Mouse (Mus musculus): Measurements from ENCODE around the gene March1.
A peak's percentile ranks its signal among the peaks of the same experiment; 100 is the strongest.

March1 gene

DNA sequence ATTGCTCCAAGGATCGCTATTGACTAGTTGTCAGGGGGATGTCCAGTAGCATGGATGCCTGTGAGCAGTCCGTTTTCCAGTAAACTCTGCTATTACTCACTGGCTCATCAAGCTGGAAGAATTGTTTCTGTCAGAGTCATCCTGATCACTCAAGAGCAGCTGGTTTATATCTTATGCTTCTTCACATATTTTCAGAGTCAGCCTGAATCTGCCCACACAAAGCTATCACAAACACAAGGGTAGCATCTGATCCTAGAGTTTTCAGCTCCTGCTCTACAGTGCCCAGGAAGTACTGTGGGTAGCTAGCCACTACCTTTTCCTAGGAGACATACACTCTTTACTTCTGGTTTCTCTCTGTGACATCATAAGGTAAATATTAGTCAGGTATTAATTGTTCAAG lies 405.1 kb downstream of the March1 start:
- no peak for DNase-seq

DNA sequence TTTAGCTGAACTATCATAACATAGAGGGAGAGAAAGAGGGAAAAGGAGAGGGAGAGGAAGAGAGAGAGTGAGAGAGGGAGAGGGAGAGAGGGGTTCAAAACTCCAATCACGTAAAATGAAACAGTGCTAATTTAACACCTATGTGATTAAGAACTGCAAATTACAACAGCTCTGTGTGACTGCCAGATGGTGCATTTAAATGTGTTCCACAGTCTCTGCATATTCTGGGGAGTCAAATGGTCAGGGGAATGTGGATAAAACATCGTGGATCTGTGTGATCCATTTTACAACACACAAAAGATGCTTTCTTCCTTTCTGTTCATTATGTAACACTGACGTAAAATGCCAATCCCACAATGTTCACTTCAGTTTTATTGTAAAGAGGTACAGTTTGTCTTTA lies 416.0 kb downstream of the March1 start:
- DNase-seq = no peak

GRCm38 (mm10) chr8:66034429-66034828 lies 416.7 kb downstream of the March1 start:
- DNase-seq = no peak

- no peak for DNase-seq
These were observed 476.5 kb downstream of the March1 start for GRCm38 (mm10) chr8:66094152-66094551.

GRCm38 (mm10) chr8:66098148-66098547 lies 480.4 kb downstream of the March1 start:
- DNase-seq = no peak

DNA sequence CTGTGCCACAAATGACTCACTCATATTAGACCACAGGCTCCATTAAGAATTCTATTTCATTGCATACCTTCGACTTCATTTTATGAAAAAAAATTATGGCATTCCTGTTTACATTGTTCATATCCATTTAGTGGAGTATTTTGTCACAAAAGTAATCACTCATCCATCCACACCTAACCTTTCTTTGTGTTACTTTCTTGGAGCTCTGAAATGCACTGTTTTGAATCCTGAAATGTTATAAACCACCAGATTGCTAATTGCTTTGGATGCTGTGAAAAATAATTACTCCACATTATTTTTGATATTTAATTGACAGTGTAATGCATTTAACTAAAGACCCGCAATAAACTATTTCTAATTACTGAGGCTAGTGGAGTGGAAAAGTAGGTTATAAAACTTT lies 501.6 kb downstream of the March1 start:
- DNase-seq = no peak

DNA sequence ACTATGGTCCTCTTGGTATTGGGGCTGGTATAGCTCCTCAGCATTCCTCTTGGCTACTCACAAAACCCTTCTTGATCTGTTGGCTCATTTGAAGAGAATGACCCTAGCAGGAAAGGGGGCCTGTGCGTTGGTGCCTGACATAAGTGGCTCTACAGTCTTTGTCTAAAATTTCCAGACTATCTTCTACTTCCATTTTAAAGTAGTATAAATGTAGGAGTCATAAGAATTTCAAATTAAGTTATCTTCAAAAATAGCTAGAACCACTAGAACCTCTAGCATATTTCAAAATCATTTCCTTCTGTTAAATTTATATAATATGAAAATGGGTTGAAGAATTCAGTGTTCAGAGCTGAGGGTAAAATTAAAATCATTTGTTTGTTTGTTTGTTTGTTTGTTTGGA lies 541.9 kb downstream of the March1 start:
- no peak for DNase-seq

- no peak for DNase-seq
These were observed 549.1 kb downstream of the March1 start for GRCm38 (mm10) chr8:66166835-66167234.

- no peak for DNase-seq
These were observed 549.9 kb downstream of the March1 start for GRCm38 (mm10) chr8:66167405-66168173.

- no peak for DNase-seq
These were observed 561.6 kb downstream of the March1 start for GRCm38 (mm10) chr8:66179336-66179735.

DNA sequence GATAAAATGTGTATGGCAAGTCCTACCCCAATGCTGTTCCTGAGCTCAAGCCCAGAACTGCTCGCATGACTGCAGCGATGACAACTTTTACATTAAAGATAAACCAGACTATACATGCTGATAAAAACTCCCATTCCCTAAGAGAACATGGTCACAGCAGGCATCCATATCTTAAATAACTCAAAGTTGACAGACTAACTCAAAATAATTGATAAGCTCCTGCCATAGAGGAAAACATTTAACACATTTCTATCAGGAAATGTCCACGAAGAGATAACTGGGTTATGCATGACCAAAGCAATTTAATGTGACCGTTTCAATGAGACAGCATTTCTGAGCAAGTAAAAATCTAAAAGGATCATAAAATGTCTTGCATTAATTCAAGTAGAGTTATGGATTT lies 563.6 kb downstream of the March1 start:
- DNase-seq = no peak

- DNase-seq = no peak
These were observed 564.6 kb downstream of the March1 start for GRCm38 (mm10) chr8:66182257-66182656.

DNA sequence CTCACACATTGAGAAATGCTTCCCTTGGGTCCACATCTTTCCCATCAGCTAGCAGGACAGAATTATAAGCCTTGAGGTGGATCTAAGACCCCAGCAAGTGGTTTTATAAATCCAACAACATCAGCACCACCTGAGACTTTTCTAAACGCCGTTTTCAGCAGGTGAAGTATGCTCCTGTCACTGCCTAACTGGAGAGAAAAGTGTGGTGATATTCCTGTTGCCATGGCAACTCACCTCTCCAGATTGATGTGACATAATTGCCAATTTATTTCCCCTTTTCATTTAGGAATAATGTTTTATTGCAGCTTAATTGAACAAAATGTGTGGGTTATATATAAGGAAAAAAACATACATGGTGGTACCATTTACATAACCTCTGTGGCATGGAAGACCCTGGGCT lies 565.8 kb downstream of the March1 start:
- no peak for DNase-seq

- DNase-seq = no peak
These were observed 567.5 kb downstream of the March1 start for GRCm38 (mm10) chr8:66185226-66185625.

DNA sequence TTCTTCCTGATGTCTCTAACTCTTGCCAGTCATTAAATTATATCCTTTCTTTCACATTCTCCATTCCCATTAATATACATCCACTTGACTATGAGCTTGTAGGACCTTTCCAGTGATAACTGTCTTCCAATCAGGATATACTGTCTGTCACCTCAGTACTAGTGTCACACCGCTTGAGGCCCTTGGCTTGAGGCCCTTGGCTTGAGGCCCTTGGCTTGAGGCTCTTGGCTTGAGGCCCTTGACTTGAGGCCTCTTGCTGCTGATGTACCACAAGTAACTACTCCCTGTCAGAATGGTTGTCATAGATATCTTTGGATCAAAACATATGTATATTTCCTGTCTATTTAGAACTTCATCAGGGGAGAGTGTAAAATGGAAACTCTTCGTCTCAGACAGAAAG lies 576.7 kb downstream of the March1 start:
- DNase-seq = peak; percentile 61 to 69

- DNase-seq = no peak
These were observed 582.5 kb downstream of the March1 start for GRCm38 (mm10) chr8:66200169-66200568.

DNA sequence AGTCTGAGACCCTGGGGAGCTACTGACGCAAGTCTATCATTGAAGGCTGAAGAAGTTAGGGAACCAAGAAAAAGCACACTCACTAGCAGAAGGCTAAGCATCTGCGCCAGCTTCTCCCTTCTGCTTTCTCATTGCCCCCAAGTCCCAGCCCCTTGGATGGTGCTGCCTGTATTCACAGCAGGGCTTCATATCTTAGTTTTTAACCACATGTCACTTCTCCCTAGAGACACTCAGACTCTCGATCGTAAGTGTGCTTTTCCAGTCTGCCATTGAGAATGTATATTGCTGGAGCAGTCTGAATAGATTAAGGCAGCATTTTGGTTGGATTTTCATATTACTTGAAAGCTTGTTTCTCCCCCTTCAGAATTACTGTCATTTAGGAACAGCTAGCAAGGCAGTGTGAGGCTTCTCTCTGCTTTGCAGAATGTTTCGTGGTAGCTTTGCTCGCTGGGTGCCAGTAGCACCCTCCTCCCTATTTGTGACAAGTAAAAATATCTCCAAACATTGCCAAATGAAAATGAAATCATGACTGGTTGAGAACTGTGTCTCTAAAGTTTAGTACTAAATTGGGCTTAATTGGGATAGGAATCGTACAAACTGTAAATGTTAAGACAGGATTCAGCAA lies 586.2 kb downstream of the March1 start:
- no peak for DNase-seq

- no peak for DNase-seq
These were observed 591.9 kb downstream of the March1 start for GRCm38 (mm10) chr8:66209553-66209952.

DNA sequence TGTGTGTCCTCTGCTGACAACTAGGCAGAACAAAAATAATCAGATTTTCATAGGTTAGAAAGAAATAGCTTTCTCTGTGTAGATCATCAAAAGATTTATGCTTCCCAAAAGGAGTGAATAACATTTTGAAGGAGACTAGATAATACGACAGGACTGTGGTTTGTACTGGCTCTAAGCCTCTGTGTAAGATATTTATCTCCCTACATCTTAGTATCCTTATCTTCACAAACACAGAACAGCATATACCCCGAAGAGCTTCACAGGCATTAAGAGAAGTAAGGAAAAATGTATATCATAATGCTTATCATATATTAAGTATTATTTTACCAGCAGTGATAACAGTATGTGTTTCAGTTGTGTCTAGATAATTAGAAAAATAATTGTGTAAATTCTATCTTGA lies 592.6 kb downstream of the March1 start:
- no peak for DNase-seq

- DNase-seq = no peak
These were observed 602.3 kb downstream of the March1 start for GRCm38 (mm10) chr8:66219974-66220373.

DNA sequence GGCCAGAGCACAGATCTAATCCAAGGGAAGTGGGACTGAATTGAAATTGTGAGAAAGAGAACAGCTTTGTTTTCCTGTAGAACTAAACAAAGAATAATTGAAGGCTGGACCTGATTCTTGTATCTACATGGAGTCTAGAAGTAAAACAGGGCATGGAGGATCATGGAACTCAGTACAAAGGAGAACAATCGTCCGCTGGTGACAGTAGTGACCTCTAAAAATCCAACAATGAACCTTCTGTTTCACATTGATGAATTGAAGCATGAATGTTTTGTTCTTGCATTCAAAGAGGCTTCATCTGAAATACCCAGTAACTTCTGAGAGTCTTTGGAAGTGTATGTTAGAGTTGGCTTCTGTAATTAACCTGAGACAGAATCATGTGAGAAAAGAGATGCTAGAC lies 612.2 kb downstream of the March1 start:
- DNase-seq = no peak

- DNase-seq = peak in 1 of 2 experiments; percentile 30
These were observed 651.8 kb downstream of the March1 start for GRCm38 (mm10) chr8:66269546-66269945.

- DNase-seq = peak in 1 of 2 experiments; percentile 22
These were observed 652.4 kb downstream of the March1 start for GRCm38 (mm10) chr8:66270116-66270515.

DNA sequence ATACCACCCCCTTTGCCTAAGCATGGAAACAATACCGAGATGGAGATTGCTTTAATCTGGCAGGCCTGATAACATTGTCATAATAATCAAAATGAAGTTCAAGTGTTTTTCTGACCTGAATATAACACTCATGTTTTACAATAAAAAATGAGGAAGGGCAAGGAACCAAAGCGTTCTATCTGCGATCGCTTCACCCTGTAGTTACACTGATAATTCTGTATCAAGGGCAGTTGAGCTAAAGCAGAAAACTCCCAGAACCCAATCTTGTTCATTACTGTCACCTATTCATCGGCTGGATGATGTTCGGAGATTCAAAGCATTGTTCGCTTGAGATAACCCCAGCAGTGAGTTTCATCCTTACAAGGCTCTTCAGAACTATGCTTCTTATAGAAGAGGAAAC lies 700.1 kb downstream of the March1 start:
- no peak for DNase-seq
